Mouse (Mus musculus): ENCODE measurements around the gene Lce3b.

The Lce3b gene

DNA sequence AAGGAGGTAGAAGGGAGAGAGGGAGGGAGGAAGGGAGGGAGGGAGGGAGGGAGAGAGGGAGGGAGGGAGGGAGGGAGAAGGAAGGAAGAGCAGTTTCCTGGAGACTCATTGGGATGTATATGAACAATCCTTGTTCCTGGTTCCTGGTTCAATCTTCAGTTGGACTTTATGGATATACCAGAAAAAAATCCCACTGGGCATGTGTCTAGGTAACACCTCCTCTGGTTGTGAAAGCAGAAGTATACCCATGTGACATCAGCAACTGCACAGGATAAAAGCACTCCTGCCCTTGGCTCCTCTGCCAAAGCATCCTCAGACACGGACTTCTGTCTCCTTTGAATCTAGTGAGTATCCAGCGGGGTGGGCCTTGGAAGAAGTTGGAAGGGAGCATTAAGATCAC, at the start of gene Lce3b:
Gene Lce3b (plus strand): TSS at position 301 of the 400 bp plus-strand sequence.
- no peak for DNase-seq (ENCODE audit: low spot score)

DNA sequence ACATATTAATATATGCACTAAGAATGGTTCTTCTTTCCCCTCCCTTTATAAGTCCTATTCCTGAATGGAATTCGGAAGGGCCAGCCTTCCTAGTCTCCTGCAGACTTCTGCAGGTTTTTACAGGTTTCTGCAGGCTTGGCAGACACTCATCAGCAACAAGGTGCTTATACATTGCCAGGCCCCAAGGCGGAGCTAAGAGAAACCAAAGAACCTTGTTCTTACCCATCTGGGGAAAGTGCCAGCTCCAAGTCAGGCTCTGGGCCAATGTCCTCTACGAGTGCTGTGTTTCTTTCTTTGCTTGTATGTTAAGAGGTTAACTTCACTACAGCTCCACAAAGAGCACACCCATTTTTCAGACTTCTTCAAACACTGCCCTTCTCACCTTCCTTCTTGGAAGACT, 38.7 kb upstream of the Lce3b start:
- DNase-seq (ENCODE audit: low spot score) = no peak

DNA sequence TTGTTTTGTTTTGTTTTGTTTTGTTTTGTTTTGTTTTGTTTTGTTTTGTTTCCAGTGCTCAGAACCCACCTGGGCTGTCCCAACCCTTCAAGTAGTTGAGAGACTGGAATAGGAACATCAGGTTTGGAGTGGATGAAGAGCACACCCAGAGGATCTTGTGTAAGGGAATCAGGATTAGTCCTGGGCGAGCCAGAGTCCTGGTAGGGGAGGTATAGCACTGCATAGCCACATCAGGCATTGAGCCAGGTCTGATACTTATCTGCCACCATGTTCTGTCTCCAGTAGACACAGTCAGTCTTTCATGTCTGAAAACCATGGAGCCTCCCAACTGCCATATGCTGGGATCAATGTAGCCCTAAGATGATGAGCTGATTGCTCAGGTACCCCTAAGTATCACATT, 38.3 kb upstream of the Lce3b start:
- no peak for DNase-seq (ENCODE audit: low spot score)

GRCm38 (mm10) chr3:92902992-92903391, 29.8 kb upstream of the Lce3b start:
- peak; percentile 70 for DNase-seq (ENCODE audit: low spot score)

DNA sequence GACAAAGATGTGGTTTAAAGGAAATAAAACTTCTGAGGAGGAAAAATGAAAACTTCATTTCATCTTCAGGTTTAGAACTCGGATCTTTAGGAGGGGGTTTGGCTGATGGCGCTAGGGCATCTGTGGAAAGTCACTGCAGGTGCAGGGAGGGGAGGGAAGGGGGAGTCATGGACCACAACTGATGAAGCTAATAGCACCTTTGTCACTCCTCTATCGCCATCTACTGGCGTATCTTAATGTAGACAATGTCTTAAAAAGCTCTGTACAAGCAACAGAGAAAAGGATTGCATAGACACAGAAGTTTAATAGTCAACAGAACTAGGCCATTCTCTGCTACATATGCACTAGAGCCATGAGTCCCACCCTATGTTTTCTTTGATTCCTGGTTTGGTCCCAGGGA, 29.1 kb upstream of the Lce3b start:
- DNase-seq (ENCODE audit: low spot score) = peak; percentile 66

DNA sequence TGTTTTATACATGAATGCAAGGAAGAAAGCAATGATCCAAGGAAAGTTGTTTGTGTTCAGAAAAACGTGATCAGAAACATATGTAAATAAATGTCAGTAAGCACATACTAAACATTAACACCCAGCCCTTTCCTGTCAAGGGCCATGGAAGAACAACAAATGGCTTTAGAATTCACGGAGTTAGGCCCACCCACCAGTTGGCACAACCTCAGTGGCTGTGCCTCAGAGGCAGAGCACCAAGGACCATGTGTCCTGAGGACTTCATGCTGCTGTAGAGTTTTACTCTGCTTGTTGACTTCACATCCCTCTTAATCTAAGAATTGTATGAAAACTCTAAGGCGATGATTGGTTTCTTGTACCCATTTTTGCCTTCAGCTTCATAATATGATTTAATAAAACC, 27.6 kb upstream of the Lce3b start:
- DNase-seq (ENCODE audit: low spot score) = no peak

- peak; percentile 65 for DNase-seq (ENCODE audit: low spot score)
Observed at GRCm38 (mm10) chr3:92907571-92907970, 25.2 kb upstream of the Lce3b start.

GRCm38 (mm10) chr3:92920364-92920763, 12.4 kb upstream of the Lce3b start:
- DNase-seq (ENCODE audit: low spot score) = peak; percentile 63

DNA sequence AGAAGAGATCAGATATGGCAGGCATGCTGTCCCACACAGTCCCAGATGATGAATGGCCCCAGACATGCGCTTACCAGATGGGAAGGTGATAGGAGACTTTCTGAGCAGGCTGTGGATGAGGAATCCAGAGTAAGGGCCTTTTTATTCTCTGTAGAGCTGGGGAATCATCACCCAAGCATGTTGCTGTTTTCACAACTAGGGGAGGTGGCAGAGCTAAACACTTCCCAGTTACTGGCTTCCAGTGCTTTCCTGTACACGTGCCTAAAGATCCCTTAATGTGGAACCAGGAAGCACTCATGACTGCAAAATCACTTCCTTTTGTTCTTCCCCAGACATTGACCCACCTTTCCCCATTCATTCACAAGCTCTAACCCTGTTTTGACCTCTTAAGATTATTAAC, 6.6 kb upstream of the Lce3b start, which contains the start of gene Lce3a:
Gene Lce3a (minus strand): TSS at position 101 of the 400 bp plus-strand sequence.
- no peak for DNase-seq (ENCODE audit: low spot score)

DNA sequence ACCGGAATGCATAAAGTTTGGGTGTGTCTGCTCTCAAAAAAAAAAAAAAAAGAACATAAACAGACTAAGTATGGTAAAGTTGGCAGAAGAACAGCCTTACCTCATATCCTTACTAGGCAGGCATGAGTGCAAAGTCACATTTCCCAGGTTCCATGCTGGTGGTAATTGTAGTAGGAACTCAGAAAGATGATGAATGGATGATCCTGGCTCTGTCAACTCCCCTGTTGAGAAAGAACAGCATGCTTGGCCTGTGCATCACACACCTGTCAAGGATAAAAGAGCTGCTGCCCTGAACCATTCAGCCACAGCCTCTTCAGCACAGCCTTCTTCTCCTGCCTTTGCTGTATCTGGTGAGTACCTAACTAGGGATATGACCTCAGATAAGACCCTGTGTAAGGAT, 11.4 kb downstream of the Lce3b start, which contains the start of gene Lce3c:
Gene Lce3c (plus strand): TSS at position 301 of the 400 bp plus-strand sequence.
- no peak for DNase-seq (ENCODE audit: low spot score)

- no peak for DNase-seq (ENCODE audit: low spot score)
Observed at GRCm38 (mm10) chr3:92957090-92957489, 24.3 kb downstream of the Lce3b start, which contains the start of gene Lce3d. Lce3d (plus strand) TSS chr3:92957390.

DNA sequence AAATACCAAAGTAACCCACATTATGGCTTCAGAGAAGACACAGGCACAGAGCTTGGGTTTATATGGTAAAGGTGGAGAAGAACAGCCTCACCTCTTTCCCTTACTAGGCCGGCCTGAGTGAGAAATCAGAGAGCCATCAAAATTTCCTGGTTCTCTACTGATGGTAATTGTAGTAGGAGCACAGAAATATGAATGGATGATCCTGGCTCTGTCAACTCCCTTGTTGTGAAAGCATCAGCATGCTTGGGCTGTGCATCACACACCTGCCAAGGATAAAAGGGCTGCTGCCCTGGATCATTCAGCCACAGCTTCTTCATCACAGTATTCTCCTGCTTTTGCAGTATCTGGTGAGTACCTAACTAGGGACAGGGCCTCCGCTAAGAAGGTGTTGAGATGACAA, 34.0 kb downstream of the Lce3b start, which contains the start of gene Lce3e:
Gene Lce3e (plus strand): TSS at position 301 of the 400 bp plus-strand sequence.
- DNase-seq (ENCODE audit: low spot score) = no peak

DNA sequence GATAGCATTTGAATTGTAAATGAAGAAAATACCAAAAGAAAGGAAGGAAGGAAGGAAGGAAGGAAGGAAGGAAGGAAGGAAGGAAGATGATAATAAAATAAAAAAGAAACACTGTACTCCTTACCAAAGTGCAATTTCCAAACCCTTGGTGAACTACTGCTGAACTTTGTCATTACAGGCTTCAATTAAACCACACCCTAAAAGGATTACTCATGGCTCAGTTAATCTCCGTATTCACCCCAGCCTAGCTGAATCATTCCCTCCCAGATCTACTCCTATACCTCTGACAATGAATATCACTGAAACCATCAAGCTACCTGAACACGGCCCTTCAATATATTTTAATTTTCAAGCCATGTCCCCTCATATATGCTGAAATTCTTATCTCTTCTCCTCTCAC, 45.7 kb downstream of the Lce3b start:
- no peak for DNase-seq (ENCODE audit: low spot score)
